Mouse (Mus musculus): ENCODE measurements around the gene Mecom.

- TF ChIP-seq POLR2A (IDR thresholded peaks at IDR 0.05; ENCODE audit: low read depth, low read length) (no peak), CTCF (conservative IDR thresholded peaks at IDR 0.05 in 1 of 2, IDR thresholded peaks at IDR 0.05 in 1 of 2; ENCODE audit: low read depth in 2 of 2, low read length in 2 of 2) (no peak), EP300 (IDR thresholded peaks at IDR 0.05; ENCODE audit: low read length) (no peak), SIN3A (IDR thresholded peaks at IDR 0.05; ENCODE audit: low read length) (no peak)
Measured at GRCm38 (mm10) chr3:30307601-30308000, 240.2 kb downstream of the Mecom start.

Measured in CH12.LX (cell line).